Mouse (Mus musculus): Measurements from ENCODE around the gene Pnpla8.

The Pnpla8 gene

GRCm38 (mm10) chr12:44346143-44346542 lies 125.0 kb downstream of the Pnpla8 start:
- DNase-seq (ENCODE audit: low spot score in 2 of 2), result no peak

DNA sequence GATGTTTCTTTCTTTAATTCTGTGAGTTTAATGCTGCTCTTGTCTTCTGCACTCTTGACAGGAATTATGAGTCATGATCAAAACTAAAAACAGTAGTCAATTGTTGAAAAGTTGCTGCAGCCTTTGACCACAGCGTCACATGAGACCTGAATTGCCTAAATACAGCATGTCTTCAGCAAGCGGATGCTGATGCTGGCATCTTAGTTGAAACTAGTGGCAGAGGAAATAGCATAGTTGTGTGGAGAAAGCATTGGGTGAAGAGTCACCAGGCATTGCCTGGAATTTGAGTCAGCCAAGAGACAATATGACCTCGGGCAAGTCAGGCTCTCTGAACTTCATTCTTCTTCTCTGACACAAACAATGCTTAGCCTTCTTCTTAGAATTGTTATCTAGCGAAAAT lies 133.9 kb downstream of the Pnpla8 start:
- DNase-seq (ENCODE audit: low spot score in 2 of 2), result no peak

DNA sequence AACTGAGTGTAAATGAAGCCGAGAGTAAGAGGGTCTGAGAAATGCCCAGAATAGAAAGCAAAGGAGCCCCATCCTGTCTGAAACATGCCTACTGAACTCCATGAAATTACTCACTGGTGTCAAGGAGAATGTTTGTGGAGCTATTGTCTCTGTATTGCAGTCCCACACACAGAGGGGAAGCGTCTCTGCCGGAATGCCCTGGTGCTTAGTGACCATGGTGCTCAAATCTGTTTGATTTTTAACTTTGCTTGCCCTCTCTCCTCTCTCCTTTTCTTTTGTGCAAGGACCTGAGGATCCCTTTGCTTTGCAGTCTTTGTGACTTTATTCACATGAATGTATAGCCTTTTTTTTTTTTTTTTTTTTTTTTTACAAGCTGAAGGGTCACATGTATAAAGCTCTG lies 136.3 kb downstream of the Pnpla8 start:
- no peak for DNase-seq (ENCODE audit: low spot score in 2 of 2)

GRCm38 (mm10) chr12:44357881-44358280 lies 136.7 kb downstream of the Pnpla8 start:
- DNase-seq (ENCODE audit: low spot score in 2 of 2), result no peak

GRCm38 (mm10) chr12:44371076-44371710 lies 150.0 kb downstream of the Pnpla8 start:
- DNase-seq (ENCODE audit: low spot score in 2 of 2), result no peak
